Mouse (Mus musculus): ENCODE results near the gene Snrnp200. TPM values are rescaled to one million over a fixed set of nuclear protein-coding genes. Genes with fewer than 3 reads are reported as not detected.

Snrnp200 gene
- polyA plus RNA-seq, 1 experiment from 2014 or later = 14.2 TPM

- WGBS = 96% methylated on average over 2 of the region's 2 CpGs
- Histone ChIP-seq H3K9me3 (ENCODE audit: control insufficient read depth) (no peaks in the 10 kb centered on the region), H3K36me3 (ENCODE audit: control insufficient read depth, insufficient read depth) (peaks cover 27% of the 10 kb centered on the region), H3K27ac (ENCODE audit: low read depth, low read length) (no peak overlapping the region), H3K9ac (ENCODE audit: low read depth, low read length) (no peak overlapping the region), H3K27me3 (replicated peaks; ENCODE audit: control insufficient read depth, insufficient read depth, low read length) (no peaks in the 10 kb centered on the region), H3K4me3 (ENCODE audit: low read depth, low read length) (no peak overlapping the region), H3K4me2 (replicated peaks; ENCODE audit: low read depth) (no peak overlapping the region), H3K4me1 (replicated peaks; ENCODE audit: control insufficient read depth, insufficient read depth, low read length) (no peaks in the 10 kb centered on the region; the same call in 1 of the 2 replicates)
- ATAC-seq = no peak
- no peak for TF ChIP-seq CTCF (IDR thresholded peaks at IDR 0.05; ENCODE audit: low read depth)
These were observed 1.3 kb upstream of the Snrnp200 start for GRCm38 (mm10) chr2:127206916-127207315.

- WGBS = 0% methylated on average over 17 of the region's 17 CpGs
- Histone ChIP-seq H3K9me3 (ENCODE audit: control insufficient read depth) (no peaks in the 10 kb centered on the region), H3K4me2 (replicated peaks; ENCODE audit: low read depth) (peak overlapping the region; percentile 80), H3K27me3 (replicated peaks; ENCODE audit: control insufficient read depth, insufficient read depth, low read length) (no peaks in the 10 kb centered on the region), H3K27ac (ENCODE audit: low read depth, low read length) (peak overlapping the region; percentile 71), H3K4me1 (replicated peaks; ENCODE audit: control insufficient read depth, insufficient read depth, low read length) (no peaks in the 10 kb centered on the region; the same call in 1 of the 2 replicates), H3K9ac (ENCODE audit: low read depth, low read length) (peak overlapping the region; percentile 83), H3K36me3 (ENCODE audit: control insufficient read depth, insufficient read depth) (peaks cover 39% of the 10 kb centered on the region), H3K4me3 (ENCODE audit: low read depth, low read length) (peak overlapping the region; percentile 78)
- no peak; the same call in 1 of the 2 replicates for ATAC-seq
- no peak for TF ChIP-seq CTCF (IDR thresholded peaks at IDR 0.05; ENCODE audit: low read depth)
These were observed 225 bp downstream of the Snrnp200 start for GRCm38 (mm10) chr2:127208452-127208769.

GRCm38 (mm10) chr2:127210701-127211100, 2.5 kb downstream of the Snrnp200 start:
- TF ChIP-seq CTCF (IDR thresholded peaks at IDR 0.05; ENCODE audit: low read depth) = no peak
- WGBS = 94% methylated on average over 11 of the region's 11 CpGs
- Histone ChIP-seq H3K4me2 (replicated peaks; ENCODE audit: low read depth) (no peak overlapping the region), H3K4me1 (replicated peaks; ENCODE audit: control insufficient read depth, insufficient read depth, low read length) (no peaks in the 10 kb centered on the region; the same call in 1 of the 2 replicates), H3K36me3 (ENCODE audit: control insufficient read depth, insufficient read depth) (peaks cover 60% of the 10 kb centered on the region), H3K9me3 (ENCODE audit: control insufficient read depth) (no peaks in the 10 kb centered on the region), H3K27ac (ENCODE audit: low read depth, low read length) (no peak overlapping the region), H3K9ac (ENCODE audit: low read depth, low read length) (no peak overlapping the region), H3K4me3 (ENCODE audit: low read depth, low read length) (no peak overlapping the region), H3K27me3 (replicated peaks; ENCODE audit: control insufficient read depth, insufficient read depth, low read length) (no peaks in the 10 kb centered on the region)
- no peak for ATAC-seq

- peaks cover 93% of the 10 kb centered on the region for H3K36me3 ChIP-seq (ENCODE audit: control insufficient read depth, insufficient read depth)
- TF ChIP-seq CTCF (IDR thresholded peaks at IDR 0.05; ENCODE audit: low read depth) = no peak
These were observed 9.6 kb downstream of the Snrnp200 start for GRCm38 (mm10) chr2:127217746-127218145.

DNA sequence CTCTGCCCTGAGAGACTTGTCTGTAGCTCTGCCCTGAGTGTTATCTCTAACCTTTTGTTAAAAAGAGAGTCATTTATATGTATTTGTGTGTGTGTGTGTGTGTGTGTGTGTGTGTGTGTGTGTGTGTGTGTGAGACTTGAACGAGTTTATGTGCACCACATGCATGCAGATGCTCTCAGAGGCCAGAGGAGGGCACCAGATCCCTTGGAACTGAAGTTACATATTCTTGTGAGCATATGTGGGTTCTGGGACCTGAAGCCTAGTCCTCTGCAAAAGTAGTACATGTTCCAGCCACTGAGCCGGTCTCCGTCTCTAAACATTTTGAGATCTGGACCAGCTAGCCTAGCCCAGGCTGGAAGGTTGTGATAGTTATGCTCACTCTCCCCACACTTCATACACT, 17.1 kb downstream of the Snrnp200 start:
- Histone ChIP-seq H3K27ac (ENCODE audit: low read depth, low read length) (0 out of 2 replicates have a peak overlapping the region, but pooled peaks have one; percentile 28), H3K4me1 (replicated peaks; ENCODE audit: control insufficient read depth, insufficient read depth, low read length) (no peaks in the 10 kb centered on the region), H3K9ac (ENCODE audit: low read depth, low read length) (no peak overlapping the region), H3K36me3 (ENCODE audit: control insufficient read depth, insufficient read depth) (peaks cover 94% of the 10 kb centered on the region), H3K9me3 (ENCODE audit: control insufficient read depth) (0 out of 2 replicates have a peak, but pooled peaks cover 4% of the 10 kb centered on the region), H3K27me3 (replicated peaks; ENCODE audit: control insufficient read depth, insufficient read depth, low read length) (no peaks in the 10 kb centered on the region), H3K4me3 (ENCODE audit: low read depth, low read length) (no peak overlapping the region), H3K4me2 (replicated peaks; ENCODE audit: low read depth) (no peak overlapping the region)
- TF ChIP-seq CTCF (IDR thresholded peaks at IDR 0.05; ENCODE audit: low read depth) = no peak; the same call in 1 of the 2 replicates
- 96% methylated on average over 3 of the region's 3 CpGs for WGBS
- no peak for ATAC-seq

More at GRCm38 (mm10) chr2:127217746-127218145, 9.6 kb downstream of the Snrnp200 start:
- Histone ChIP-seq H3K9me3 (ENCODE audit: control insufficient read depth) (no peaks in the 10 kb centered on the region), H3K4me3 (ENCODE audit: low read depth, low read length) (no peak overlapping the region), H3K27ac (ENCODE audit: low read depth, low read length) (no peak overlapping the region), H3K4me1 (replicated peaks; ENCODE audit: control insufficient read depth, insufficient read depth, low read length) (no peaks in the 10 kb centered on the region), H3K27me3 (replicated peaks; ENCODE audit: control insufficient read depth, insufficient read depth, low read length) (no peaks in the 10 kb centered on the region), H3K9ac (ENCODE audit: low read depth, low read length) (no peak overlapping the region), H3K4me2 (replicated peaks; ENCODE audit: low read depth) (no peak overlapping the region)
- ATAC-seq = no peak
- WGBS = 97% methylated on average over 5 of the region's 5 CpGs

DNA sequence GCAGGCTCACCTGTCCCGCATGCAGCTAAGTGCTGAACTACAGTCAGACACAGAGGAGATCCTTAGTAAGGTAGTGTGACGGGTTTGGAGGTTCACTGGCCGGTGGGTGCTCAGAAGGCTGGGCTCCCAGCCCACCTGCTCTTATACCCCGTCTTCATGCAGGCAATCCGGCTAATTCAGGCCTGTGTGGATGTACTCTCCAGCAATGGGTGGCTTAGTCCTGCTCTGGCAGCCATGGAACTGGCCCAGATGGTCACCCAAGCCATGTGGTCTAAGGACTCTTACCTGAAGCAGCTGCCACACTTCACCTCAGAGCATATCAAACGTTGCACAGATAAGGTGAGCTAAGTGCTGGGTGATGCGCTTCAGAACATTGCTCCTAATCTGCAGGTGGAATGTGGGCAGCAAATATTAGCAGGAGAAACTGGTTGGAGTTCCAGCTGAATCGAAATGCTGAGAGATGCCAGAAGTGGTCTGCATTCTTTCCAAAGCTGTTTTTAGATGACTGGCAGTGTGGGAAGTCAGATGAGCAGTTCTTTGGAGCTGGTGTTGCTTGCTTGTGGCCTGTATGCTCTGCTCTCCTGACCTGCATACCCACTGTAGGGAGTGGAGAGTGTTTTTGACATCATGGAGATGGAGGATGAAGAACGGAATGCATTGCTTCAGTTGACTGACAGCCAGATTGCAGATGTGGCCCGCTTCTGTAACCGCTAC, 29.9 kb downstream of the Snrnp200 start:
- Histone ChIP-seq H3K27ac (ENCODE audit: low read depth, low read length) (no peak overlapping the region), H3K36me3 (ENCODE audit: control insufficient read depth, insufficient read depth) (peaks cover 91% of the 10 kb centered on the region), H3K27me3 (replicated peaks; ENCODE audit: control insufficient read depth, insufficient read depth, low read length) (no peaks in the 10 kb centered on the region), H3K4me3 (ENCODE audit: low read depth, low read length) (no peak overlapping the region), H3K4me1 (replicated peaks; ENCODE audit: control insufficient read depth, insufficient read depth, low read length) (no peaks in the 10 kb centered on the region), H3K9me3 (ENCODE audit: control insufficient read depth) (no peaks in the 10 kb centered on the region), H3K9ac (ENCODE audit: low read depth, low read length) (no peak overlapping the region), H3K4me2 (replicated peaks; ENCODE audit: low read depth) (no peak overlapping the region)
- 88% methylated on average over 11 of the region's 11 CpGs for WGBS
- no peak for ATAC-seq
- TF ChIP-seq CTCF (IDR thresholded peaks at IDR 0.05; ENCODE audit: low read depth) = no peak

Data from intestine, postnatal 0 days (tissue).